Mouse (Mus musculus) embryo, embryonic 11.5 days (tissue): ENCODE results near the gene Vmn2r71.

Experiments
- DNase-seq: peaks from one replicate; pipeline ENCODE4 v3.0.0-alpha.2; 2012; ENCODE audit warnings: low read depth, low spot score

Vmn2r71 gene

GRCm38 (mm10) chr7:85562787-85563186 lies at the start of gene Vmn2r71:
Gene Vmn2r71, plus strand, starts transcription at chr7:85563087.
- DNase-seq: no peak

GRCm38 (mm10) chr7:85542108-85542507 lies 20.8 kb upstream of the Vmn2r71 start:
- no peak for DNase-seq

- no peak for DNase-seq
Measured at GRCm38 (mm10) chr7:85543118-85543517, 19.8 kb upstream of the Vmn2r71 start.

- no peak for DNase-seq
Measured at GRCm38 (mm10) chr7:85569092-85569491, 6.2 kb downstream of the Vmn2r71 start, which contains the start of gene Vmn2r70. Gene Vmn2r70, minus strand, starts transcription at chr7:85569192.
